Mouse (Mus musculus) B cell, adult 2 months (primary cell): ENCODE results near the gene Gcgr.
A peak's percentile ranks its signal among the peaks of the same experiment; 100 is the strongest.
"Not testable (repeated sequence)": the region's sequence is repeated elsewhere in the genome, so short reads cannot be mapped to it uniquely, and the experiment has no call there.

ENCODE experiments used
- DNase-seq, 2 experiments: peaks; one replicate each; pipeline ENCODE4 v3.0.0; 2022

Gcgr gene

GRCm38 (mm10) chr11:120572752-120573584 is 42.5 kb downstream of the Gcgr start, which contains the start of gene P4hb:
Gene P4hb, minus strand, starts transcription at chr11:120573253.
- DNase-seq, result peak; percentile 98

DNA sequence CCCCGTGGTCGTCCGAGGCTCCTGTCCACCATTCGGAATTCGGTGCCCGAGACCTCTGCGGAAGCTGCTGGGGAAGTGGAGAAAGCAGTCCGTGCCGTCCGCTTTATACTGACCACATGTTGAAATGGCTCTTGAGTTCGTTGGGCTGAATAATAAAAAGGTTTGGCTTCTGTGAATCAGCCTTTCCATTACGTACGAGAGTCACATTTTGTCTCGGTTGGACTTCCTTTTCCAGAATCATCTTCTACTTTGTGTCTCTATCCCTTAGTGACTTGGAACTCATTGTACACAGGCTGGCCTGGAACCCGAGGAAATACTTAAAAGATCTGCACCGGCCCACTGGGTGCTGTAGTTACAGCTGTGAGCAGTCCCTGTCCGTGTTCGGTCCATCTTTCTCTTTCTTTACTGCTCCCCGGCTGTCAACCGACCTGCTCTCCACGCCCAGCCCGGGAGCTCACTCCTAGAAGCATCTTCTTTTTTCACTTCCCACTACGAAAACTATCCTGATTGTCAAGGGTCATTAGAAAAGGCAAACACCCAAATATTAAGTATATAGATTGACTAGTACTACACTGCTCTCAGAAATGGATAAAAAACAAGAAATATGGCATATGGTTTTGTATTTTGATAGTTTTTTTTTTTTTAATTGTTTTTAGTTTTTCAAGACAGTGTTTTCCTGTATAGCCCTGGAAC is 43.2 kb downstream of the Gcgr start:
- DNase-seq, result no peak

- no peak for DNase-seq
These were observed 43.7 kb downstream of the Gcgr start for GRCm38 (mm10) chr11:120574278-120574600.

DNA sequence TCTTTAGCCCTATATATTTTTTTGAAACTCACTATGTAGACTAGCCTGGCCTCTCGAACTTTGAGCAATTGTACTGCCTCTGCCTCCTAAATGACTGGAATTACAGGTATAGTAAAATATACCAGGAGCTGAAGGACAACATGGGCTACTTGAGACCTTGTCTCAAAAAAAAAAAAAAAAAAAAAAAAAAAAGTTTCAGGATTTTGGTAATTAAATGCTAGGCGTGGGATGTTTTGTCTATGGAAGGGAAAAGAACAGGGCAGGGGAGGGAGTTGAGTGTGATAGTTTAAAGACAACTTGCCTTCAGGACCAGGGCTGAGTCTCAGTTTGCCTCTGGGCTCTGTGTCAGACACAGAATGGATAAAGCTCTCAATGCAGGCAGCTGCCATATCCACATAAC is 44.5 kb downstream of the Gcgr start:
- DNase-seq, result no peak

DNA sequence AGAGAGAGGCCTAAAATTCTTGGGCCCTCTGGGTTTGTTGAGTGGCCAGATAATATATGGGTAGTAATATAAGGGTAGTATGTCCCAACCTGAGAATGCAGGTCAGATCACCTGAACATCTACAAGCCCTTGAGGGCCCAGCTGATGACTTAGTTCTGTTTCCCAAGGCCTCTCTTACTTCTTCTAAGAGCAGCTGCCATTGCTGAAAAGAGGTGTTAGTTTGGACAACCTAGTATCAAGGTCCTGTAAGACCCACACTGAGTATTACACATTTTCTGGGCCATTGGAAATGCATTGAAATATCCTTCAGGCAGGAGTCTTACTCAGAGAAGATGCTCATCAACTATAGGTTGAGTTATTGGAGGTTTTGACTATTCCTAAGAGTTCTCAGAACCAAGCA is 45.4 kb downstream of the Gcgr start:
- no peak for DNase-seq

GRCm38 (mm10) chr11:120576365-120576981 is 46.0 kb downstream of the Gcgr start:
- DNase-seq, result peak in 1 of 2 experiments; percentile 8

GRCm38 (mm10) chr11:120577211-120578023 is 46.9 kb downstream of the Gcgr start:
- peak; percentile 48 to 51 for DNase-seq

DNA sequence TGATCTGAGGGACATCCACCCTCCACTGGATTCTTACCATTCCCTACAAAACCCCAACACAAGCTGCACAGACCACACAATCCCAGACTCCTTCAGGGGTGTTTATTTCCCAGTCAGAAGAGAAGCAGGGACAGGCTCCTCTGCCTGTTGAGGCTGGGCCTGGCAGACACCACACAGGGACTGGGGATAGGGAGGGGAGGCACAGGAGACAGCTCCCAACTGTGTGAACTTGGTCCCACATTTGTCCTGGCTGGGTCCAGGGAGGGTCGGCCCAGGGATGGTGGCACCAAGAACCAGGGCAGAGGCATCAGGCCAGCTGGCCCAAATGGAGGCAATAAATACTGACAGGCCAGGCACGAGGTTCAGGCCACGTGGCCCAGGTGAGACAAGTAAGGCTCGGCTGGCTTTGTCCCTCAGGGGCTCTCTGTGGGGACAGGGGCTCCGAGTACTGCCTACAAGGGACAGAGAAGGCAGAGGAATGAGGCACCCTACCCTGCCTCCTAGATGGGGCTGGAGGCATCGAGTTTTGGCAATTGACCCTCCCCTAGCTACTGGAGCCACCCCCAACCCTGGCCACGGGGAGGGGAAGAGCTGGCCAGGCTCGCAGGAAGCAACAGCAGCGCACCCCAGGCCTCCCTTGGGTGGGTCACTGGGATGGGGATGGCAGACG is 47.7 kb downstream of the Gcgr start:
- no peak for DNase-seq

- DNase-seq, result peak in 1 of 2 experiments; percentile 8
These were observed 48.3 kb downstream of the Gcgr start for GRCm38 (mm10) chr11:120578694-120579243.

GRCm38 (mm10) chr11:120579316-120580107 is 49.0 kb downstream of the Gcgr start:
- peak; percentile 91 to 92 for DNase-seq

- peak; percentile 57 to 58 for DNase-seq
These were observed 49.7 kb downstream of the Gcgr start for GRCm38 (mm10) chr11:120580190-120580589.

- DNase-seq, result peak; percentile 48 to 63
These were observed 50.4 kb downstream of the Gcgr start for GRCm38 (mm10) chr11:120580871-120581331.

DNA sequence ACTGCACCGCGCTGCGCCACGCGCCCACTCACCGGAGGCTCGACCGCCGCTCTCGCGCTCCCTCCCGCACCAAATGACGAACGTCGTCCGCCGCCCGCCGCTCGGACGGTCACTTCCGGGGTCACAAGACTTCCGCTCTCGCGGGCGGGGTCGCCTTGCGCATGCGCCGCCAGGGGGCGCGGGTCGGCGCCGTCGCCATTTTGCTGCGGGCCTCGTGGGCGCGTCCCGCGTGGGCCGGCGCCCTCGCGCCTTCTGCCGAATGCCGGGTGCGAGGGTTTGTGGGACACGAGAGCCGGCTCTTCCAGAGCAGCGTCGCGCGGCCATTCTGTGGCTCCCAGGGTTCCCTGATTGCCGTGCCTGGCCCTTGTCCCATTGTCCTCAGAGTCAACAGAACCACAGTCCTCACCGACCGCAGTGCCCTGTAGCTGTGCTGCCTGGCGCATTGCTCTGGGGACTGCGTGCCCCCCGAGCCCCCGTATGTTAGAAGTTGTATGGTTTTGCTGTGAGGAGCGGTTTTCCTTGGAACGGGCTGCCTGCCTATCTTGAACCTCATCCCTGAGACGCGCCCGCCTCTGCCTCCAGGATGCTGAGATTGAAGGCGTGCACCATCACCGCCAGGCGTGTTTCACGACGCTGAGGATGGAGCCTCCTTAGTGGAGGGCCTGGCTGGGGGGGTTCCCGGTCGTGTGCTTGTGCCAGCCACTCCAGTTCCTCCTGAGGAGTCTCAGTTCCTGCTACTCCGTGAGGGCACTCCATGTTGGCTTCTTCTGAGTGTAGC is 51.2 kb downstream of the Gcgr start, which contains the start of gene Arhgdia:
Gene Arhgdia (minus strand): TSS at position 135 of the 778 bp plus-strand sequence.
- DNase-seq, result peak; percentile 90 to 93

DNA sequence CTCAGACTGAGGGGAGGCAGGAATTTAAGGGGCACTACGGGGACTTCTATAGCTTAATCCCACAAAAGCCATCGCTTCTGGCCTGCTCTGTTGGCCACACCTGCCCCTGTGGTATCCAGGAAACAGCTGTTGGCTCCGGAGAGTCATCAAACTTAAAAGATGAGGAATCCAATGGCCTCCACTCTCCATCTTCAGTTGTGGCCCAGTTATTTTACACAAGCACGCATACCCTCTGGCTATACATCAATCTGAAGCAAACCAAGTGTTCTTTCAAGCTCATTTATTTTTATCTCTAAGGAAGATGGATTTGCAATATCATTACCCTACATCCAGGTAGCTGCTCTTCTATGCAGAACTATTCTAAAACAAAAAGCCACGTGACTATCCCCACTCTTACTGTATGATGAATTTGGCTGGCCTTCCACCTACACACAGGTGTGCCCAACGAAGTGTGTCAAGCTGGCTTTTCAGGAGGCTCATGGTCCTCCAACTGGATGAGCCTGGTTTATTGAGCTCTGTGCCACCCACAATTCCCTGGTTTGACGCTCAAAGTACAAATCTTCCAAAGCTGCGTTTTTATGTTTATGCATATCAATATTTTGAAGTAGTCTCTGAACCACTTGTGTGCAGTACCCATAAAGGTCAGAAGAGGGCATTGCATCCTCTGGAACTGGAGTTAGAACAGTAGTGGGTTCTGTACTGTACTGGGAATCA is 51.9 kb downstream of the Gcgr start:
- DNase-seq, result peak; percentile 70

GRCm38 (mm10) chr11:120582982-120583293 is 52.4 kb downstream of the Gcgr start:
- not testable (repeated sequence) for DNase-seq

- DNase-seq, result peak in 1 of 2 experiments; percentile 9
These were observed 53.4 kb downstream of the Gcgr start for GRCm38 (mm10) chr11:120583937-120584336.

- DNase-seq, result no peak
These were observed 58.0 kb downstream of the Gcgr start for GRCm38 (mm10) chr11:120588531-120588930.
